Mouse (Mus musculus): ENCODE measurements around the gene Crcp.

DNA sequence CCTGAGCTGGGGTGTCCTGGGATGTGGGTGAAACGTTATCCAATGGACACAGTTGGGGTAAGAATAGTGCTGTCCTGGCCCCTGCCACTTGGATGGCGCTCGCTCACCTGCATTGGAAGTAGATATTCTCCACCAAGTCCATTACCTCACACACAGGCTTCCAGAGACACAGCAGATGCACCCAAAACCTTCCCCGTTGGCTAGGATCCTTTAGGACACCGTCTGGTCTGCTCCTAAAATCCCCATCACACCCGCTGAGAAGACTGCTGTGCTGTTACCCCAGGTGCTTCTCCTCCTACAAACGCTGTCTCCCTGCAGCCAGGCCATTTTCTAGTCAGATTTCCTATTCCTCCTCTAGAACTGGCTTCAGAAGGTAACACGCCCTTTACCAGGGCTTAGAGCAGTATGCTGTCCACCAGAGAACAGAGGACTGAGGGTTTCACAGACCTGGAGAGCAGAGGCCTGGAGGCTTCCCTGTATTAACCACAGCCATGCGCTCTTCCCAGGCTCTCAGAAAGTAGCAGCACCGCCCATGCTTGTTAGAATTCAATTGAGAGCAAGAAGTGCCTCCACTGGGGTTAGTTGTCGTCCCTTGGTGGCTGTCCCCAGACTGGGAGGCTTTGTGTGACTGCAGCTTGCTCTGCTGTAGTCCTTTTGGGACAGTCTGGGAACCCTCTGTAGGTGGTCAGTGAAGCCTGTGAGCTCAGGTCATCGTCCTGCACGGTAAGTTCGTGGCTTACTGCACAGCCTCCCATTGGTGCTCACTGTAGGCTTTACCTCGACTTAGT, 22.2 kb downstream of the Crcp start:
- TF ChIP-seq CTCF (IDR thresholded peaks at IDR 0.05; ENCODE audit: extremely low read depth, insufficient read depth, low read length): no peak
- no peak for TF ChIP-seq POLR2A (IDR thresholded peaks at IDR 0.05; ENCODE audit: extremely low read depth, insufficient read depth, low read length)

Data from cortical plate, adult 2 months (tissue).